Mouse (Mus musculus) yolk sac, embryonic 10.5 days (tissue): ENCODE data around the gene Gm21833.
"Not testable (repeated sequence)": the region's sequence is repeated elsewhere in the genome, so short reads cannot be mapped to it uniquely, and the experiment has no call there.

Source experiments
- DNase-seq: peaks from one replicate; pipeline ENCODE4 v3.0.0-alpha.2; 2017; ENCODE audit warnings: low spot score

The Gm21833 gene

GRCm38 (mm10) chr16:82828082-82828481, at the start of gene Gm21833:
TSS of gene Gm21833 (plus strand) at chr16:82828382.
- not testable (repeated sequence) for DNase-seq

- no peak for DNase-seq
Observed at GRCm38 (mm10) chr16:82789521-82789920, 38.7 kb upstream of the Gm21833 start.

DNA sequence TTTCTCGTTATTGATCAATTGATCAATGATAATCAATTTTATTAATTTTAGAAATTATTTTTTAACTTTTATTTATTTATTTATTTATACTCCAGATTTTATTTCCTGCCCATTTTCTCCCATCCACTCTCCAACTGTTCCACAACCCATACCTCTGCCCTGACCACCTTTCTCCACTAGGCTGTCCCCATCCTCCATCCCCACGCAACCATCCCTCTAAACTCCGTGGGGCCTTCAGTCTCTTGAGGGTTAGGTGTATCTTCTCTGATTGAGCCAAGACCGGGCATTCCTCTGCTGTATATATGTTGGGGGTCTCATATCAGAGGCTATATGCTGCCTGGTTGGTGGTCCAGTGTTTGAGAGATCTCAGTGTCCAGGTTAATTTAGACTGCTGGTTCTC, 31.7 kb upstream of the Gm21833 start:
- no peak for DNase-seq

DNA sequence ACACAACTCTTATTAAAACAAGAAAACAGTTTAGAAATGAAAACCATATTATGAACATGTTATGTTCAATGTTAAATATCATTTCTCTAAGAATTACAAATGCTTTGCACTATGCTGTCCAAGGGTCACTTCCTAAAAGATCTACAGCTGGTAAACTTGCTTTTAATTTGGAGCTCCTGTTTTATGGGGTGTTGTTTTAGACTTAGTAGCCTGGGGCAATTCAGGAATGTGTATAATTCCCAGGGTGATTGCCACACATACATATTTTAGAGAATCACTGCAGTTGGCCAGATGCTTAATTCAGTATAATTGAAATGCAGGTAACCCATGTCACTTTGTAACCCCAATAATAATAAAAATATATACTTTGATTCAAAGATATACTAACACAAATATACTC, 12.9 kb upstream of the Gm21833 start:
- DNase-seq: no peak

DNA sequence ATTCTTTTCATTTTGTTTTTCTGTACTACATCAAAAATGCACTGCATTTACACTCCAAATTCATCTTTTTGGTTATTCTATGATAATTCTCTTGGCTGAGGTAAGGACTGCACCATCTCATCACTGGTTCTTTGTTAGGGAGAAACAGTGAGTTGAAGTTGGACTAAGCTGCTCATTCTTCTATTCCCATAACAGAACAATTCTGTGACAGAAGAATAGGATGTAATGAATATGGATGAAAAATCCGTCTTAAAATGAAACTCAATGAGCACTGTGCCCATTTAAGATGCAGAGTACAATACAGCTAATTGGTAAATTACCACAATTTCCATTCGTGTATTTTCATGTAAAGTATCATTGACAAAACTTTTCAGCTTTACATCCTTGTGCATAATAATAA, 11.6 kb upstream of the Gm21833 start:
- DNase-seq: no peak

DNA sequence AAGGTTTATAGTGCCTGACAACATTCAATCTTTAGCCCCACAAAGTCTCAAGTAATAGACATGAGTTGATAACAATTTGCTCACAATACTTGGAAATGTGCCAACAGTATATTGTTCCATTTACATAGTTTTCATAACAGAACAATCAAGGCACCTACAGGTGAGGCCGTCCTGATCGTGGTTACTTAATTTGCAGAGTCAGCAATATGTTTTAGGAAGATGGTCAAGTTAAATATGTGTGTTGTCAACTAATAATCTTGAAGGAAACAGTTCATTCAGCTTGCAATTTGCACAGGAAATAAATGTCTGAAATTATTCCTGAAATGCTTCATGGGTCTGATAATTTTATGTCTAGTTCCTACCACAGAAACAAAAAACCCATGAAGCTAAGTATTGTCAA, 27.6 kb downstream of the Gm21833 start:
- no peak for DNase-seq

DNA sequence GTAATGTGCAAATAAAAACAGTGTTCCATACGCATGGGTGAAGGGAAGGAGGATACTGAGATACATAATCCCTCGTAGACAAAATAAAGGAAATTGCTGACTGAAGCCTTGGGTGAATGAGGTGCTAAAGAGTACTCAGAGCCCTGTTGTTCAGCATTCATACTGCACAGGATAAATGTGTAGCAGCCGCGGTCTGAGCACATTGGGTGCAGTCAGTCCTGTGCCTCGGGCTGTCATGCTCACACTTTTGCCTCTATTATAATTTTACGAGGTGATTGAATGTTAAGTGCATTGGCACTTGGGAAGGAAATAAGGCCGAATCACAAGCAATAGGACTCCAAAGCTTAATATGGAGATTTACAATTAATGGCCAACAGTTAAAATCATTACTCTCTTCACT, 36.4 kb downstream of the Gm21833 start:
- no peak for DNase-seq
